Mouse (Mus musculus) megakaryocyte, embryonic 14.5 days (primary cell): ENCODE data around the gene Smco2.

Experiments used
- FLI1 ChIP-seq: IDR thresholded peaks from 2 replicates; pipeline ENCODE4 v1.6.1; 2012; ENCODE audit warnings: low read length, inconsistent platforms, mixed read lengths
- GATA1 ChIP-seq: IDR thresholded peaks from 3 replicates; pipeline ENCODE4 v1.6.1; 2012; ENCODE audit warnings: mixed read lengths, low read length, inconsistent platforms, borderline replicate concordance

DNA sequence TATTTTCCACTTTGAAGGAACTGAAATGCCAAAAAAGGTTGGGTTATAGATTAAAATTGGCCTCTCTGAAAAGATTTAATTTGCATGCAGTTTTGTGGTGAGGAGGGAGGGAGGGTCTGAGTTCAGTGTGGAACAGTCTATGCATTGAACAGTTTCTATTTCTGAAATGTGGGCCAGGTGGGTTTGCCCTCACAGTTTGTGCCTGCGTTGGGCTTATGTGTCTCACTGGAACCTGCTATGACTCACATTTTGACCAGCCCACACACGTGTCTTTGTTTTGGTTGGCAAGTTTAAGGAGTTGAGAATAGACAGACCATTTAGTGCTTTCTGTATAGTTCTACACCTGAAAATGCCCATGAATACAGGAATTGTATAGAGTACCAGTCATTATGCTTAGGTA lies 44.0 kb downstream of the Smco2 start:
- TF ChIP-seq GATA1 (no peak), FLI1 (no peak)
